Mouse (Mus musculus) ES-E14 (cell line): ENCODE measurements around the gene Misp.

Experiments
- CHD2 ChIP-seq: IDR thresholded peaks from 2 replicates; pipeline ENCODE4 v1.6.1; 2014; ENCODE audit warnings: mild to moderate bottlenecking, low read depth, low read length, inconsistent platforms
- MAFK ChIP-seq: IDR thresholded peaks from 2 replicates; pipeline ENCODE4 v1.6.1; 2014; ENCODE audit warnings: mild to moderate bottlenecking, low read depth, low read length, inconsistent platforms; ENCODE audit not compliant: insufficient read depth
- ZC3H11A ChIP-seq: IDR thresholded peaks from 2 replicates; pipeline ENCODE4 v1.6.1; 2012; ENCODE audit warnings: low read depth, mild to moderate bottlenecking, inconsistent platforms, low read length, borderline replicate concordance

DNA sequence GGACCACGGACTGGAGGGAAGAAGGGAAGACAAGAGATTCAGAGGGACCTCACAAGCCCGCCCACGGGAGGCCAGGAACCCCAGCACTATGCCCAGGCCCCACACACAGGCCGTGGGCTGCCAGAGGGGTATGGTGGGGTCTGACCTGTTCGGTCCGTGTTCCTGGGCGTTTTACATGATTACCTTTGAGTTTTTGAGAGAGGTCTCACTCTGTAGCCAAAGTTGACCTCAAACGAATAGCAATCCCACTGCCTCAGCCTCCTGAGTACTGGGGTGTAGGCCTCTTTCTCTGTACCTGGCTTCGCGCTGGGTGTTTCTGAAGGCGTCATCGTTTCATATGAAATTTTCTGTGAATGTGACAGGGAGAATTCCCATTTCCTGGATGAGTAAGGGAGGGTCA lies 942 bp downstream of the Misp start:
- TF ChIP-seq MAFK (no peak), CHD2 (no peak), ZC3H11A (no peak)
